Mouse (Mus musculus): Measurements from ENCODE around the gene Clec12b.
A peak's percentile ranks its signal among the peaks of the same experiment; 100 is the strongest.

Clec12b gene

DNA sequence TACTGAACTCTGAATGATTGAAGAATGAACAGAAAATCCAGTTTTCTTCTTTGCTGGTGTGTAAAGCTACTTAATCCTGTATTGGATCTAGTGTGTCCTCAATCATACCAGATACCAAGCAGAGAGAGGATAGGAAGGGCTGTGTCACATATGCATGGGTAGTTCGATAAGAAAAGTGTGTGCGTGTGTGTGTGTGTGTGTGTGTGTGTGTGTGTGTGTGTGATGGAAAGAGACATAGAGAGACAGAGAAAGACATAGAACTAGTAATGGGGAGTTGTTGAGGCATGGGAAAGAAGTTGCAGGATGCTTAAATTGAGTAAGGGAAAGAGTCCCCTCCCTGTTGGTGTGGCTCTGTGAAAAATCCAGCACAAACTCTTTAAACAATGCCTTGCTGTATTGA is at the start of gene Clec12b:
Clec12b (minus strand) TSS at position 101 of the 400 bp plus-strand sequence.
- DNase-seq: no peak

GRCm38 (mm10) chr6:129434239-129434638 is 48.6 kb upstream of the Clec12b start:
- DNase-seq: peak; percentile 77

DNA sequence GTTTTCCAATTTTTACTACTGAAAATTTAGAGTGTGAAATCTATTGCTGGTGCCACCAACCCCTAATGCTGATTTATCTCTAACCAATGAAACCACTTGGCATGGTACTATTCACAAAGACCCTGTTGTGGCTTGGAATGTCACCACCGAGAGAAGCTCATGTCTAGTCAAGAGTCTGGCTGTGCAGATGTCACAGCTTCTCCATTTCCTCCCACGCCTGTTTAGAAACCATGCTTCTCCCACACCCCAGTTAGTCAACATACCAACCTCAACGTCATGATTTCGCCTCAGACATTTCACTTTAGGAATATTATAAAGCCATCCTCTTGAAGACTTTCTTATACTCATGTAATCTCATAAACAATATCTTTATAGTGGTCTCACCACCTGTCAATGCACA is 41.6 kb upstream of the Clec12b start:
- peak; percentile 65 for DNase-seq

GRCm38 (mm10) chr6:129425812-129426211 is 40.1 kb upstream of the Clec12b start:
- DNase-seq: peak; percentile 86

DNA sequence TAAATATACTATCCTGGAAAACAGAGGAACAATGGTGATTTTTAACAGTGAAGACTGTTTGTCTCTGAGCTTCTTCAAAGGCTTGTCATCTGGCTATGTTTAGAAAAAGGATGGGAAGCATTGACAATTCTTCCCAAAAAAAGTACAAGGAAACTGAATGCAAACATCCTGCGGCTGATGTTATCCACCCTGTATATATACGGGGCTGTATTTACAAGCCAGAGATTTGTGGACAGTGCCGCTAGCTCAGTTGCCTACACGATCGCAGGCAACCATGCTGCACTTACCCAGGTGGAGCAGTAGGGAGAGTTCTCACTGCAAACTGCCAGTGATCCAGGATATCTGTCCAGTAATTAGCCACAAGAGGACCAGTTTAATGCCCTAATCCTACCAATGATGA is 39.5 kb upstream of the Clec12b start:
- peak; percentile 64 for DNase-seq

DNA sequence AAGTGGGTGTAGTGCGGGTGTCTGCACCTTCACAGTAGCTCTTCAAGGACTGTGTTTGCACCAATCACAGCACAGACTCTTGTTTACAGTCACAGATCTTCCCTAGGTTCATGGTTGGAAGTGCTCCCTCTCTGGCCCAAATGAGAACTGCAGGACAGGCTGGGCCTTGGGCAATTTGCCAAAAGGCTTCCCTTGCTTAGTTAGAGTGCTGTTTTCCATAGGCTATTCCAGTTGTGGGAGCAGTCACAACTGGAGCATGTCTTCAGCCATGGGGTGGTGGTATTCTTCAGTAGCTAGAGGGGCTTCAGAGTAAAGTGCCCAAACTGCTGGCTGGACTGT is 38.0 kb upstream of the Clec12b start:
- peak; percentile 85 for DNase-seq

- no peak for DNase-seq
Observed at GRCm38 (mm10) chr6:129423040-129423733, 37.5 kb upstream of the Clec12b start.

DNA sequence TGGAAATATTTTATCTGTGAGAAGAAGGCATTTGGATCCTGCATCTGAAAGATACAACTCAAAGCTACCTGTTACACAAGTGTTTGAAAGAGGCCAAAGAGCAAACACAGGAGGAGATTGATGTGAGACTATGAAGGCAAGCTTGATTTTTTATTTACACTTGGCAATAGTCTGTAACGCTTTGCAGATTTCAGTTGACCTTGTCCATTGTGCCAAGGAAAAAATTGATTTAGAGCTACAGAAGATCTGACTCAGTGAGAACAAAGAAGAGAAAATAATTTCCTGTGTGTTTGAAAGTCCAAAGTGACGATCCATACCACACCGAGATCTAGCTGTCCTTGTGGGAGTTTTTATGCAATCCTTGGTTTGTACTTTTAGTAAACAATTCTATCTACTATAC is 36.6 kb upstream of the Clec12b start:
- no peak for DNase-seq

DNA sequence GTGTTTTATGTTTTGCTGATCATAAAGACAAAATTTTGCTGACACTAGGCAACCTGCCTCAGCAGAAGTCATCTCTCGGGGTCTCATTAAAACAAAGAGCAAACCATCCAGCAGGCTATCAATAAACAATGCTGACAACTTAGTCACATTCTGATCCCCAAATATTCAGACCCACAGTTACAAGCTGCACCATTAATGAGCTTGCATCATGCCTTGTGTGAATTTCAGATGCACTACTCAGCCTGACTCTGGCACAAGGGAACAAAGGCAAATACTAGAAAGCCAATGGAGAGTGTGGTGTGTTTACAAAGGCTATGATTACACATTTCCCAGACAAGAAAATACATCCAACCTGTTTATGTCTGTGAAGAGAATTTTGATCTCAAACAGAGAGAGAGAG is 28.5 kb upstream of the Clec12b start:
- DNase-seq: no peak

- DNase-seq: no peak
Observed at GRCm38 (mm10) chr6:129408562-129408961, 22.9 kb upstream of the Clec12b start, which contains the start of gene Clec9a. TSS of gene Clec9a (plus strand) at chr6:129408862.

GRCm38 (mm10) chr6:129407324-129407723 is 21.6 kb upstream of the Clec12b start:
- peak; percentile 24 for DNase-seq

GRCm38 (mm10) chr6:129405999-129406398 is 20.3 kb upstream of the Clec12b start:
- no peak for DNase-seq

DNA sequence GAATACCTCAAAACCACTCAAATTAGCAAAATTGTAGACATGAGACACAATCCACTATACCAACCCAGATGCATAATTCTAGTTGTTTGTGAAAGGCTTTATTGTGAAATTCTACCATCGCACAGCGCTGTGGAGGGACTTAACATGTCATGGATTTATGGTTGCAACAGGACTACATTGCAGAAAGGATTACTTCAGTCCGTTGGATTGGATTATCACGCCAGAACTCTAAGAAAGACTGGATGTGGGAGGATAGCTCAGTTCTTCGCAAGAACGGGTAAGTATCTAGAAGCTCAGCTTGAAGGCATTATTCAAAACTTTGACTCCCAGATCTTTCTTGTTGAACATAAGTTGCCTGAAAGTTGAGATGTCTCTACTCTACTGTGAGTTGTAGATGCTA is 17.7 kb upstream of the Clec12b start:
- peak; percentile 14 for DNase-seq

- DNase-seq: no peak
Observed at GRCm38 (mm10) chr6:129402404-129402803, 16.7 kb upstream of the Clec12b start.

GRCm38 (mm10) chr6:129399945-129400344 is 14.3 kb upstream of the Clec12b start:
- DNase-seq: peak; percentile 70

GRCm38 (mm10) chr6:129396997-129397396 is 11.3 kb upstream of the Clec12b start, which contains the start of gene Clec1b:
TSS of gene Clec1b (plus strand) at chr6:129397297.
- DNase-seq: no peak

- no peak for DNase-seq
Observed at GRCm38 (mm10) chr6:129393732-129394131, 8.1 kb upstream of the Clec12b start.

- DNase-seq: no peak
Observed at GRCm38 (mm10) chr6:129393087-129393720, 7.5 kb upstream of the Clec12b start.

DNA sequence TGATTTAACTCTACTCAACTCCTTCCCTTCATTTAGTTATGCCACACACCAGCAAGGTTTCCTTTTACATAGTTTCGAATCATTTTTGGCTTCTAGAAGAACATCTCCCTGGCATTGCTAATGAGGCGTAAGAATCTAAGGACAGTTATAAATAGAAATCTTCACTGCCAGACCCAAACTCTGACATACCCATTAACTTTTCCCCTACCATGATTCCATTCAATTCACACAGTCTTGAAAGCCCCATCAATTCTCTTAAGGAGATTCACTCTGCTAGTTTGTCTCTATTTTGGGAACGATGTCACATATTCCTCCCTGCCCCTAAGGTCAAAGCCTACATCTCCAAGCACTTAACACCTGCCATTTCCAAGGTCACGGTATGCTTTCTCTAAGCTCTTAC is 674 bp downstream of the Clec12b start:
- DNase-seq: no peak

- DNase-seq: no peak
Observed at GRCm38 (mm10) chr6:129383466-129383865, 2.2 kb downstream of the Clec12b start.

DNA sequence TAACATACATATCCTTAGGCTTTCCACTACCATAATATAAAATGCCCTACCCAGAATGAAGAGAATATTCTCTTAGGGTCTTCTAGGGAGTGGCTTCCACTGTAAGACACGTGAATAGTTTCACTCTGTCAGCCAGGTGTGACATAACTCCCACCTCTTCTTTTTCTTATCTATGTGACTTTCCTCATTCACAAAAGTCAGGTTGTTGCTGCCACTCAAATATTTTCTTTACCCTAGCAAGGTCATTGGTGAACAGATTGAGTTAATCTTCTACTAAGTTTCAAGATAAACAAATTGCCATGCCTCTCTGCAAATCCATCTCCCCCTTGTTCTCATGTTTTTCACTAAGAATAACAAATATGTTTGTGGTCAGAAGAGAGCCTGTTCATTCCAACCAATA is 3.9 kb downstream of the Clec12b start:
- DNase-seq: no peak

DNA sequence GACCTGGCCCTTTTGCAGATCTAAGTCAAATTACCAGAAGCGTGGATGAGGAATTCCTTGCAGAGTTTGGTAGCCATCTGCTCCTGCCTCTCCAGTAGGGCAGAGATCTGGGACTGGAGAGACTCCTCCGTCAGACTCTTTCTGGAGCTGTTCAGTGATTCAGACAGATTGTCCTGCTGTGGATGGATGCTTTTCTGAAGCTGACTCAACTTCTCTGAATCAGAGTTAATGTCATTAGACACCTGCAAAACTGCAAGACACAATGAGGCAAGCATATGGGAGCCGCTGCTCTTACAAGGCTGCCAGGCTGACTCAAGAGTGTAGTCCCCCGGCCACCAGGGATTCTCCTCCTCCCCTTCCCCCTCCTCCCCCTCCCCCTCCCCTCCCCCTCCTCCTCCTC is 5.2 kb downstream of the Clec12b start:
- DNase-seq: no peak

GRCm38 (mm10) chr6:129374937-129375471 is 10.7 kb downstream of the Clec12b start:
- no peak for DNase-seq

DNA sequence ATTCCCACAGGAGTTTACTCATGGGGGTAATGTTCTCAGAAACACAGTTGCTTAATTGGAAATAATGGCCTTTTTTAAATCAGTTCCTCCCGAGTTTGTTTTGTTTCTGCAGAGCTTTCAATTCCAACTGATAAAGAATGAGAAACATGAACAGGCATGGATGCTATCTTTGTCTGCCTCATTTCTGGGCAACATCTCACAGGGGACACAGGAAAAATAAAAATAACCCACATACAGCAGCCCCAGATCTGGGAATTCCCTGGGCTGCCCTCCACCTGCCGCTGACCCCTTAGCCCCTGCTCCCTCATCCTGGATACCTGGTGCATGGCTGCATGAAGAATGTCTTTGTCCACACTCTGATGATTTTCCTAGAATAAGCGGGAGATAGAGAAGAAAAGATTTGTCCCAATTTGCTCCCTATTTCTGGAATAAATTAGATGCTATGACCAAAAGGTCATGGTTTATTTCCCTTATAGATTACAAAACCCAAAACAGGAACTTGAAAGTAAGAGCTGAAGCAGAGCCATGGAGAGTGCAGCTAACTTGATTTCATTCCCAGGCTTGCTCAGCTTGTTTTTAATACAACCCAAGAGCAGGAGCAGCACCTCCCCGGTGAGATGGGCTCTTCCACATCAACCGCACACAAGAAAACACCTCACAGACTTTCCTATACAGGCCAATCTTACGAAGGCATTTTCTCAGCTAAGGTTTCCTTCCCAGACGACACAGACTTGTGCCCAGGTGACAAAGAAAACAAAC is 16.1 kb downstream of the Clec12b start:
- no peak for DNase-seq
